12 mouse cellular contexts compared by ENCODE assay signal in the genomic region with DNA sequence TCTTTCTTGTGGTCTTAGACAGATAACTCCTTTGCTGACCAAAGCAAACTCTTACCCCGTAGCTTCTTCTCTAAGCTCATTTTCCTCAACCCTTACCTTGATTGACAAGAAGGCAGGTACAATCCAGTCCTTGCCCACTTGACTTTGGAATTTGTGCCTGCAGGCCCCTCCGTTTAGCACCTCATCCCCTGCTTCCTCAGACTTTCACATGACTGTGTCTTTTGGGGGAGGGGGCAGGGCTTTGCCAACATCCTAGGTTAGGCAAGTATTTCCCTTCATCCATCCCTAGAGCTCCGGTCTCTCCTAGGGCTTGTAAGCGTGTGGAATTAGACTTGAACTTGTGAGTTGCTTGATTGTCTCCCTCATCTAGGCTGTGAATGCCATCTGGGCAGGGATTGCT.
"Had no signal": no experiment of that assay in that cellular context is flagged by ENCODE, and none has a peak within 500 bp of the region (broad histone marks: within the 10 kb centered on the region; RNA-seq: fewer than 3 reads in every experiment).

No protein-coding gene starts in this region.

- H3K36me3 ChIP-seq: limb, embryonic 10.5 days; liver, embryonic 15.5 days; neural tube, embryonic 13.5 days had no signal

- DNase-seq: kidney, postnatal 25 days; lung, adult 2 months; lung, postnatal 36 days; retina, postnatal 1 day; right cerebral cortex, postnatal 14 days; thymus, postnatal 4 days had no signal

- H3K9me3 ChIP-seq: limb, embryonic 10.5 days; liver, embryonic 15.5 days; neural tube, embryonic 13.5 days had no signal

- H3K9ac ChIP-seq: liver, embryonic 15.5 days had no signal

- H3K4me3 ChIP-seq: left cerebral cortex, adult 2 months; limb, embryonic 10.5 days; liver, embryonic 15.5 days had no signal

- H3K4me2 ChIP-seq: liver, embryonic 11.5 days; liver, embryonic 15.5 days had no signal

- H3K27ac ChIP-seq: left cerebral cortex, adult 2 months; limb, embryonic 10.5 days; liver, embryonic 15.5 days; neural tube, embryonic 13.5 days had no signal

- ATAC-seq: lung, postnatal 0 days had no signal
